35 mouse cellular contexts compared by ENCODE assay signal in the genomic region with DNA sequence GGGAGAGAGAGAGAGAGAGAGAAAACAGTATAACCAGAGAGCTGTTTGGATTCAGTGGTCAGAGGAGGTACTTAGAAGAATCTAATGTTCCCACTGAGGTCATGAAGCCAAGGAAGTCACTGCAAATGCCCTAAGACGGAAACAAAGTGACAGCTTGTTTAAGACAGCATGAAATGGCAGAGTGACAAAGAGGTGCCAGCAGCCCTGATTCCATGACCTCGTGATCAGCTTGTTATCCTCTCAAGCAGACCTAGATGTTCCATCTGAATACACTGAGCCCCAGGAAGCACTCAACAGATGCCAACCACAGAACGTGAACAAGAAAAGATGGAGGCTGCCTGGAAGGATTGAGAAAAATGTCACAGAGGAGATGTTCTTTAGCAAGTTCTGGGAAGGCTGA. TPM values are rescaled to one million over a fixed set of nuclear protein-coding genes. Genes with fewer than 3 reads are reported as not detected.
A peak's percentile ranks its signal among the peaks of the same experiment; 100 is the strongest.
DNase-seq lines count a peak whose midpoint lies in the region; ATAC-seq lines count a peak whose summit lies in the region.
"Had no signal": no experiment of that assay in that cellular context is flagged by ENCODE, and none has a peak within 500 bp of the region (broad histone marks: within the 10 kb centered on the region; RNA-seq: fewer than 3 reads in every experiment).

No protein-coding gene starts in this region.

- no peaks in the 10 kb centered on the region for H3K9me3 ChIP-seq in hindbrain, embryonic 16.5 days (ENCODE audit: control insufficient read depth, low read length)
- no peaks in the 10 kb centered on the region for H3K9me3 ChIP-seq in hindbrain, embryonic 10.5 days
- no peaks in the 10 kb centered on the region for H3K9me3 ChIP-seq in neural tube, embryonic 15.5 days (replicated peaks)
- H3K9me3 ChIP-seq: embryonic facial prominence, embryonic 12.5 days; forebrain, embryonic 10.5 days; forebrain, embryonic 15.5 days; limb, embryonic 12.5 days; liver, embryonic 15.5 days; midbrain, embryonic 10.5 days; neural tube, embryonic 12.5 days had no signal

- peak; percentile 48; the same call in 1 of the 2 replicates for ATAC-seq in hindbrain, embryonic 16.5 days
- no peak for ATAC-seq in neural tube, embryonic 15.5 days (ENCODE audit: low FRiP score)
- ATAC-seq: activated CD4-positive, CD25-positive, alpha-beta regulatory T cell, adult 4 months; forebrain, embryonic 15.5 days; intestine, postnatal 0 days; midbrain, embryonic 16.5 days had no signal

- no peak overlapping the region for H3K9ac ChIP-seq in hindbrain, embryonic 16.5 days (ENCODE audit: low read depth, low read length)
- no peak overlapping the region for H3K9ac ChIP-seq in neural tube, embryonic 15.5 days (replicated peaks)
- H3K9ac ChIP-seq: embryonic facial prominence, embryonic 12.5 days; forebrain, embryonic 15.5 days; limb, embryonic 12.5 days; liver, embryonic 15.5 days; lung, embryonic 14.5 days; neural tube, embryonic 12.5 days had no signal

- DNase-seq in hindbrain, embryonic 10.5 days (ENCODE audit: low spot score): no peak
- peak; percentile 31 for DNase-seq in testis, postnatal 14 days (ENCODE audit: low spot score)
- no peak for DNase-seq in testis, postnatal 10 days (ENCODE audit: low spot score)
- peak; percentile 86 to 89 for DNase-seq in cerebellum, postnatal 10 days
- DNase-seq in thymus, postnatal 0 days (ENCODE audit: low spot score): no peak
- DNase-seq: adrenal gland, adult 2 months; adrenal gland, postnatal 36 days; B cell, adult 2 months; embryo, embryonic 11 days; gastrocnemius, adult 2 months; heart, postnatal 14 days; kidney, adult 9 months; kidney, postnatal 14 days; layer of hippocampus, adult 9-11 months; lung, embryonic 14.5 days; lung, postnatal 14 days; right cerebral cortex, postnatal 14 days; thymus, postnatal 25 days had no signal

- H3K27me3 ChIP-seq in hindbrain, embryonic 16.5 days (replicated peaks; ENCODE audit: control insufficient read depth, insufficient read depth, low read length): no peaks in the 10 kb centered on the region
- no peaks in the 10 kb centered on the region for H3K27me3 ChIP-seq in hindbrain, embryonic 10.5 days (ENCODE audit: insufficient read depth, poor library complexity, severe bottlenecking)
- no peaks in the 10 kb centered on the region for H3K27me3 ChIP-seq in neural tube, embryonic 15.5 days (replicated peaks)
- H3K27me3 ChIP-seq: embryonic facial prominence, embryonic 12.5 days; forebrain, embryonic 15.5 days; limb, embryonic 12.5 days; liver, embryonic 15.5 days; neural tube, embryonic 12.5 days had no signal

- H3K4me1 ChIP-seq in hindbrain, embryonic 16.5 days (ENCODE audit: control insufficient read depth, insufficient read depth, low read depth, low read length): no peaks in the 10 kb centered on the region
- H3K4me1 ChIP-seq in hindbrain, embryonic 10.5 days (replicated peaks): no peaks in the 10 kb centered on the region
- no peaks in the 10 kb centered on the region for H3K4me1 ChIP-seq in neural tube, embryonic 15.5 days
- H3K4me1 ChIP-seq: embryonic facial prominence, embryonic 12.5 days; forebrain, embryonic 10.5 days; limb, embryonic 12.5 days; liver, embryonic 15.5 days; midbrain, embryonic 10.5 days; neural tube, embryonic 12.5 days had no signal

- 46% methylated on average over 3 of the region's 3 CpGs for WGBS in hindbrain, embryonic 16.5 days
- WGBS in hindbrain, embryonic 10.5 days: 52% methylated on average over 3 of the region's 3 CpGs
- WGBS in neural tube, embryonic 15.5 days: 62% methylated on average over 3 of the region's 3 CpGs

- H3K4me2 ChIP-seq in hindbrain, embryonic 16.5 days (ENCODE audit: low read length): no peak overlapping the region
- H3K4me2 ChIP-seq in neural tube, embryonic 15.5 days: no peak overlapping the region
- H3K4me2 ChIP-seq: embryonic facial prominence, embryonic 12.5 days; forebrain, embryonic 15.5 days; limb, embryonic 12.5 days; liver, embryonic 15.5 days; lung, embryonic 14.5 days; neural tube, embryonic 12.5 days had no signal

- no peak overlapping the region for H3K27ac ChIP-seq in hindbrain, embryonic 16.5 days (ENCODE audit: low read depth, low read length)
- no peak overlapping the region for H3K27ac ChIP-seq in hindbrain, embryonic 10.5 days
- no peak overlapping the region for H3K27ac ChIP-seq in neural tube, embryonic 15.5 days (replicated peaks)
- H3K27ac ChIP-seq: embryonic facial prominence, embryonic 12.5 days; forebrain, embryonic 10.5 days; forebrain, embryonic 15.5 days; gastrocnemius, adult 2 months; limb, embryonic 12.5 days; liver, embryonic 15.5 days; midbrain, embryonic 10.5 days; neural tube, embryonic 12.5 days had no signal

- H3K4me3 ChIP-seq in hindbrain, embryonic 16.5 days (ENCODE audit: low read length): no peak overlapping the region
- H3K4me3 ChIP-seq in hindbrain, embryonic 10.5 days: no peak overlapping the region
- no peak overlapping the region for H3K4me3 ChIP-seq in neural tube, embryonic 15.5 days (replicated peaks)
- H3K4me3 ChIP-seq: embryonic facial prominence, embryonic 12.5 days; forebrain, embryonic 10.5 days; forebrain, embryonic 15.5 days; gastrocnemius, adult 2 months; limb, embryonic 12.5 days; liver, embryonic 15.5 days; midbrain, embryonic 10.5 days; myocyte; neural tube, embryonic 12.5 days had no signal

- H3K36me3 ChIP-seq in hindbrain, embryonic 16.5 days (ENCODE audit: control insufficient read depth, insufficient read depth, low read length): no peaks in the 10 kb centered on the region
- H3K36me3 ChIP-seq in hindbrain, embryonic 10.5 days: no peaks in the 10 kb centered on the region
- H3K36me3 ChIP-seq in neural tube, embryonic 15.5 days: no peaks in the 10 kb centered on the region
- H3K36me3 ChIP-seq: embryonic facial prominence, embryonic 12.5 days; forebrain, embryonic 10.5 days; forebrain, embryonic 15.5 days; limb, embryonic 12.5 days; liver, embryonic 15.5 days; midbrain, embryonic 10.5 days; neural tube, embryonic 12.5 days had no signal

RNA-seq across cellular contexts. Expression of gene Spg20, which starts 26.2 kb away (rescaled TPM):
- 13.1 and 16.2 TPM in 2 replicates for polyA plus RNA-seq in hindbrain, embryonic 16.5 days (2015; fragmentation: Nextera tagmentation; extraction: Ambion mirVana)
- 41.5 and 55.9 TPM in 2 replicates for polyA plus RNA-seq in hindbrain, embryonic 10.5 days (2016; fragmentation: Nextera tagmentation; extraction: Ambion mirVana)
- polyA plus RNA-seq in thymus, postnatal 0 days (2015; fragmentation: Nextera tagmentation; extraction: Ambion mirVana): 16.6 and 18.7 TPM in 2 replicates
- polyA plus RNA-seq in neural tube, embryonic 15.5 days (2015; fragmentation: Nextera tagmentation; extraction: Ambion mirVana): 14.4 and 20.0 TPM in 2 replicates

RNA-seq across cellular contexts. Expression of gene Ccna1, which starts 30.4 kb away (rescaled TPM):
- 1.1 and 1.4 TPM in 2 replicates for polyA plus RNA-seq in hindbrain, embryonic 16.5 days (2015; fragmentation: Nextera tagmentation; extraction: Ambion mirVana)
- 2.1 and 2.9 TPM in 2 replicates for polyA plus RNA-seq in hindbrain, embryonic 10.5 days (2016; fragmentation: Nextera tagmentation; extraction: Ambion mirVana)
- 0.21 and 0.35 TPM in 2 replicates for polyA plus RNA-seq in thymus, postnatal 0 days (2015; fragmentation: Nextera tagmentation; extraction: Ambion mirVana)
- polyA plus RNA-seq in neural tube, embryonic 15.5 days (2015; fragmentation: Nextera tagmentation; extraction: Ambion mirVana): 0.37 and 0.41 TPM in 2 replicates
- polyA plus RNA-seq: activated CD4-positive, CD25-positive, alpha-beta regulatory T cell, adult 4 months; adrenal gland, adult 2 months; liver, adult 2 months; myocyte had no signal

RNA-seq across cellular contexts. Expression of gene Ccdc169, which starts 51.4 kb away (rescaled TPM):
- 0.09 TPM in 1 of 2 replicates, not detected in the other for polyA plus RNA-seq in hindbrain, embryonic 16.5 days (2015; fragmentation: Nextera tagmentation; extraction: Ambion mirVana)
- polyA plus RNA-seq in hindbrain, embryonic 10.5 days (2016; fragmentation: Nextera tagmentation; extraction: Ambion mirVana): 0.06 and 0.10 TPM in 2 replicates
- 0.04 TPM in 1 of 2 replicates, not detected in the other for polyA plus RNA-seq in thymus, postnatal 0 days (2015; fragmentation: Nextera tagmentation; extraction: Ambion mirVana)
- not detected in 2 replicates for polyA plus RNA-seq in neural tube, embryonic 15.5 days (2015; fragmentation: Nextera tagmentation; extraction: Ambion mirVana)
- polyA plus RNA-seq: activated CD4-positive, CD25-positive, alpha-beta regulatory T cell, adult 4 months; adrenal gland, adult 2 months; forebrain, embryonic 10.5 days; heart, embryonic 14.5 days; liver, adult 2 months; liver, embryonic 15.5 days; lung, embryonic 14.5 days; neural tube, embryonic 12.5 days; small intestine, adult 2 months; stomach, embryonic 14.5 days had no signal

Comparison
In these comparisons a context has a peak if more than half of its experiments do, and no peak if none do; other contexts are left out.
1. DNase-seq: peak in testis, postnatal 14 days (single experiment) and cerebellum, postnatal 10 days (2 of 2); none in hindbrain, embryonic 10.5 days (single experiment), testis, postnatal 10 days (single experiment) and thymus, postnatal 0 days (single experiment).